Mouse (Mus musculus): ENCODE data around the gene Jmjd6.
"Not testable (repeated sequence)": the region's sequence is repeated elsewhere in the genome, so short reads cannot be mapped to it uniquely, and the experiment has no call there.

- not testable (repeated sequence) for TF ChIP-seq CTCF (IDR thresholded peaks at IDR 0.05; ENCODE audit: borderline replicate concordance, control insufficient read depth, extremely low read depth, insufficient read depth, low read length, poor library complexity); POLR2A (IDR thresholded peaks at IDR 0.05; ENCODE audit: control insufficient read depth, extremely low read depth, insufficient read depth, low read length, poor library complexity)
Observed at GRCm38 (mm10) chr11:116823885-116824284, 19.4 kb downstream of the Jmjd6 start.
